Mouse (Mus musculus): ENCODE measurements around the gene Tnfrsf8. TPM values are rescaled to one million over a fixed set of nuclear protein-coding genes. Genes with fewer than 3 reads are reported as not detected.
A peak's percentile ranks its signal among the peaks of the same experiment; 100 is the strongest.

Tnfrsf8 gene
- polyA plus RNA-seq, 1 experiment from 2014 or later: 0.05 TPM

GRCm38 (mm10) chr4:145302106-145302505 lies 12.9 kb downstream of the Tnfrsf8 start:
- no peaks in the 10 kb centered on the region for H3K9me3 ChIP-seq

GRCm38 (mm10) chr4:145300210-145300927 lies 14.6 kb downstream of the Tnfrsf8 start:
- no peaks in the 10 kb centered on the region for H3K36me3 ChIP-seq (replicated peaks)
- 70% methylated on average over 11 of the region's 12 CpGs for WGBS

More at GRCm38 (mm10) chr4:145302106-145302505, 12.9 kb downstream of the Tnfrsf8 start:
- H3K27ac ChIP-seq: no peak overlapping the region
- no peaks in the 10 kb centered on the region for H3K4me1 ChIP-seq
- H3K36me3 ChIP-seq (replicated peaks): no peaks in the 10 kb centered on the region
- no peak overlapping the region for H3K4me3 ChIP-seq
- DNase-seq (ENCODE audit: extremely low spot score, low spot score): no peak
- no peaks in the 10 kb centered on the region for H3K27me3 ChIP-seq (ENCODE audit: poor library complexity, severe bottlenecking)
- 95% methylated on average over 3 of the region's 3 CpGs for WGBS

GRCm38 (mm10) chr4:145299355-145299754 lies 15.6 kb downstream of the Tnfrsf8 start:
- H3K27ac ChIP-seq: no peak overlapping the region
- WGBS: 92% methylated on average over 8 of the region's 8 CpGs
- no peak for DNase-seq (ENCODE audit: extremely low spot score, low spot score)
- no peak overlapping the region for H3K4me3 ChIP-seq
- H3K27me3 ChIP-seq (ENCODE audit: poor library complexity, severe bottlenecking): no peaks in the 10 kb centered on the region
- H3K36me3 ChIP-seq (replicated peaks): no peaks in the 10 kb centered on the region
- no peaks in the 10 kb centered on the region for H3K9me3 ChIP-seq
- H3K4me1 ChIP-seq: no peaks in the 10 kb centered on the region

More at GRCm38 (mm10) chr4:145300210-145300927, 14.6 kb downstream of the Tnfrsf8 start:
- no peak overlapping the region for H3K4me3 ChIP-seq
- no peaks in the 10 kb centered on the region for H3K4me1 ChIP-seq
- no peak for DNase-seq (ENCODE audit: extremely low spot score, low spot score)
- H3K27me3 ChIP-seq (ENCODE audit: poor library complexity, severe bottlenecking): no peaks in the 10 kb centered on the region
- H3K9me3 ChIP-seq: no peaks in the 10 kb centered on the region
- no peak overlapping the region for H3K27ac ChIP-seq

- Histone ChIP-seq H3K9me3 (no peaks in the 10 kb centered on the region), H3K4me1 (no peaks in the 10 kb centered on the region), H3K36me3 (replicated peaks) (no peaks in the 10 kb centered on the region), H3K27me3 (ENCODE audit: poor library complexity, severe bottlenecking) (no peaks in the 10 kb centered on the region), H3K4me3 (no peak overlapping the region), H3K27ac (no peak overlapping the region)
- DNase-seq (ENCODE audit: extremely low spot score, low spot score): no peak
- WGBS: 96% methylated on average over 7 of the region's 7 CpGs
Observed at GRCm38 (mm10) chr4:145298846-145299245, 16.1 kb downstream of the Tnfrsf8 start.

- Histone ChIP-seq H3K36me3 (replicated peaks) (no peaks in the 10 kb centered on the region), H3K4me3 (no peak overlapping the region), H3K4me1 (no peaks in the 10 kb centered on the region), H3K27me3 (ENCODE audit: poor library complexity, severe bottlenecking) (no peaks in the 10 kb centered on the region), H3K9me3 (no peaks in the 10 kb centered on the region), H3K27ac (no peak overlapping the region)
- 53% methylated on average over 5 of the region's 5 CpGs for WGBS
- DNase-seq (ENCODE audit: extremely low spot score, low spot score): peak; percentile 21
Observed at GRCm38 (mm10) chr4:145295589-145296300, 19.2 kb downstream of the Tnfrsf8 start.

- no peaks in the 10 kb centered on the region for H3K4me1 ChIP-seq
- H3K27me3 ChIP-seq (ENCODE audit: poor library complexity, severe bottlenecking): no peaks in the 10 kb centered on the region
- 87% methylated on average over 5 of the region's 5 CpGs for WGBS
- no peak overlapping the region for H3K4me3 ChIP-seq
- H3K36me3 ChIP-seq (replicated peaks): no peaks in the 10 kb centered on the region
- no peaks in the 10 kb centered on the region for H3K9me3 ChIP-seq
- DNase-seq (ENCODE audit: extremely low spot score, low spot score): no peak
- H3K27ac ChIP-seq: no peak overlapping the region
Observed at GRCm38 (mm10) chr4:145294588-145294987, 20.4 kb downstream of the Tnfrsf8 start.

- Histone ChIP-seq H3K4me3 (no peak overlapping the region), H3K36me3 (replicated peaks) (no peaks in the 10 kb centered on the region), H3K27me3 (ENCODE audit: poor library complexity, severe bottlenecking) (no peaks in the 10 kb centered on the region), H3K4me1 (no peaks in the 10 kb centered on the region), H3K27ac (no peak overlapping the region), H3K9me3 (no peaks in the 10 kb centered on the region)
- DNase-seq (ENCODE audit: extremely low spot score, low spot score): peak; percentile 53
- 53% methylated on average over 4 of the region's 4 CpGs for WGBS
Observed at GRCm38 (mm10) chr4:145286369-145287120, 28.4 kb downstream of the Tnfrsf8 start.

GRCm38 (mm10) chr4:145284675-145285074 lies 30.3 kb downstream of the Tnfrsf8 start:
- no peaks in the 10 kb centered on the region for H3K4me1 ChIP-seq
- H3K4me3 ChIP-seq: no peak overlapping the region
- no peak overlapping the region for H3K27ac ChIP-seq
- DNase-seq (ENCODE audit: extremely low spot score, low spot score): no peak
- H3K27me3 ChIP-seq (ENCODE audit: poor library complexity, severe bottlenecking): no peaks in the 10 kb centered on the region
- H3K9me3 ChIP-seq: no peaks in the 10 kb centered on the region
- H3K36me3 ChIP-seq (replicated peaks): no peaks in the 10 kb centered on the region
- WGBS: 96% methylated on average over 4 of the region's 4 CpGs

- 84% methylated on average over 6 of the region's 6 CpGs for WGBS
- no peaks in the 10 kb centered on the region for H3K27me3 ChIP-seq (ENCODE audit: poor library complexity, severe bottlenecking)
- no peaks in the 10 kb centered on the region for H3K9me3 ChIP-seq
- H3K27ac ChIP-seq: no peak overlapping the region
- H3K4me1 ChIP-seq: no peaks in the 10 kb centered on the region
- no peaks in the 10 kb centered on the region for H3K36me3 ChIP-seq (replicated peaks)
- DNase-seq (ENCODE audit: extremely low spot score, low spot score): no peak
- H3K4me3 ChIP-seq: no peak overlapping the region
Observed at GRCm38 (mm10) chr4:145283441-145283840, 31.5 kb downstream of the Tnfrsf8 start.

GRCm38 (mm10) chr4:145280966-145281365 lies 34.0 kb downstream of the Tnfrsf8 start:
- no peak overlapping the region for H3K4me3 ChIP-seq
- DNase-seq (ENCODE audit: extremely low spot score, low spot score): no peak
- H3K36me3 ChIP-seq (replicated peaks): no peaks in the 10 kb centered on the region
- H3K27ac ChIP-seq: no peak overlapping the region
- no peaks in the 10 kb centered on the region for H3K27me3 ChIP-seq (ENCODE audit: poor library complexity, severe bottlenecking)
- WGBS: 92% methylated on average over 6 of the region's 6 CpGs
- H3K4me1 ChIP-seq: no peaks in the 10 kb centered on the region
- H3K9me3 ChIP-seq: no peaks in the 10 kb centered on the region

GRCm38 (mm10) chr4:145278724-145279370 lies 36.1 kb downstream of the Tnfrsf8 start:
- Histone ChIP-seq H3K27ac (no peak overlapping the region), H3K4me1 (no peaks in the 10 kb centered on the region), H3K27me3 (ENCODE audit: poor library complexity, severe bottlenecking) (no peaks in the 10 kb centered on the region), H3K9me3 (no peaks in the 10 kb centered on the region), H3K36me3 (replicated peaks) (no peaks in the 10 kb centered on the region), H3K4me3 (no peak overlapping the region)
- WGBS: 88% methylated on average over 3 of the region's 3 CpGs
- no peak for DNase-seq (ENCODE audit: extremely low spot score, low spot score)

- Histone ChIP-seq H3K36me3 (replicated peaks) (no peaks in the 10 kb centered on the region), H3K27me3 (ENCODE audit: poor library complexity, severe bottlenecking) (no peaks in the 10 kb centered on the region), H3K4me3 (no peak overlapping the region), H3K4me1 (no peaks in the 10 kb centered on the region), H3K27ac (no peak overlapping the region), H3K9me3 (no peaks in the 10 kb centered on the region)
- no peak for DNase-seq (ENCODE audit: extremely low spot score, low spot score)
- 91% methylated on average over 2 of the region's 2 CpGs for WGBS
Observed at GRCm38 (mm10) chr4:145278231-145278630, 36.7 kb downstream of the Tnfrsf8 start.

All from forebrain, embryonic 10.5 days (tissue).